Mouse (Mus musculus) heart, postnatal 0 days (tissue): ENCODE data around the gene Bcl7c. TPM values are rescaled to one million over a fixed set of nuclear protein-coding genes. Genes with fewer than 3 reads are reported as not detected.

Source experiments
- ATAC-seq: fragments of 200-750 bp; cut with Nextera tagmentation; 2 replicates; pipeline ENCODE4 v1.8.0; 2017; ENCODE audit warnings: low read depth, moderate number of reproducible peaks, moderate library complexity; ENCODE audit not compliant: insufficient read depth
- DNase-seq: peaks from one replicate; pipeline ENCODE4 v3.0.0-alpha.2; 2016; ENCODE audit warnings: low spot score
- H3K27ac ChIP-seq: fragments of 300-500 bp; sonication (generic); 2 replicates; pipeline ENCODE4 v1.5.1; 2014; ENCODE audit warnings: low read depth, mild to moderate bottlenecking
- H3K27me3 ChIP-seq: fragments of 300-500 bp; sonication (generic); 2 replicates; pipeline ENCODE4 v1.6.1; 2014; ENCODE audit warnings: low read length, mixed read lengths; ENCODE audit not compliant: control insufficient read depth, insufficient read depth
- H3K36me3 ChIP-seq: fragments of 300-500 bp; sonication (generic); replicated peaks from 2 replicates; pipeline ENCODE4 v1.6.1; 2014; ENCODE audit warnings: low read length, mixed read lengths; ENCODE audit not compliant: control insufficient read depth, insufficient read depth
- H3K4me1 ChIP-seq: fragments of 300-500 bp; sonication (generic); 2 replicates; pipeline ENCODE4 v1.6.1; 2014; ENCODE audit warnings: antibody characterized with exemption; ENCODE audit not compliant: control insufficient read depth, insufficient read depth
- H3K4me2 ChIP-seq: fragments of 300-500 bp; sonication (generic); 2 replicates; pipeline ENCODE4 v1.6.1; 2014; ENCODE audit warnings: low read depth, mild to moderate bottlenecking, low read length, moderate library complexity
- H3K4me3 ChIP-seq: fragments of 300-500 bp; sonication (generic); 2 replicates; pipeline ENCODE4 v1.5.1; 2014; ENCODE audit warnings: low read depth, low read length
- H3K9ac ChIP-seq: fragments of 300-500 bp; sonication (generic); replicated peaks from 2 replicates; pipeline ENCODE4 v1.6.1; 2014; ENCODE audit warnings: low read depth, low read length, mixed read lengths
- H3K9me3 ChIP-seq: fragments of 300-500 bp; sonication (generic); replicated peaks from 2 replicates; pipeline ENCODE4 v1.6.1; 2016; ENCODE audit warnings: low read length; ENCODE audit not compliant: control insufficient read depth
- CTCF ChIP-seq: IDR thresholded peaks from 2 replicates; pipeline ENCODE4 v1.5.1; 2016; ENCODE audit warnings: antibody characterized with exemption, control low read depth, low read depth
- EP300 ChIP-seq: IDR thresholded peaks from 2 replicates; pipeline ENCODE4 v1.6.1; 2016; ENCODE audit warnings: antibody characterized with exemption, low read depth
- WGBS: fragments of 180-500 bp; shearing (Covaris S2); extraction: QIAGEN DNeasy Blood & Tissue Kit; methylation state at CpG from one replicate; pipeline ENCODE4 v1.1.7; 2014; 5-methylcytosine and 5-hydroxymethylcytosine counted together
- microRNA counts: library from miRNA; unstranded; fragments of <30 nt; microRNA quantifications from one replicate; lab custom pipeline; 2015
- microRNA-seq: library from miRNA; unstranded; fragments of <30 nt; microRNA quantifications from one replicate; pipeline ENCODE4, GENCODE M21; 2016
- polyA plus RNA-seq: library from polyadenylated mRNA; unstranded; fragments of >200 nt; fragmentation: Nextera tagmentation; extraction: Ambion mirVana; gene quantifications from 2 replicates; pipeline ENCODE4 v1.2.1, GENCODE M21; 2015
- total RNA-seq: library from RNA; depleted of rRNA; stranded (reverse); fragments of >200 nt; gene quantifications from 2 replicates; pipeline ENCODE4 v1.2.3, GENCODE M21; 2014; ENCODE audit warnings: low replicate concordance; rRNA removed

Gene Bcl7c
- total and polyA plus RNA-seq, 2 experiments from 2014 or later: 25.6 to 32.4 TPM

GRCm38 (mm10) chr7:127614091-127614490 is 94.6 kb downstream of the Bcl7c start:
- peak overlapping the region; percentile 94 for H3K4me3 ChIP-seq
- peak; percentile 5 for DNase-seq
- H3K27ac ChIP-seq: peak overlapping the region; percentile 96
- TF ChIP-seq EP300 (no peak), CTCF (no peak)
- H3K27me3 ChIP-seq: no peaks in the 10 kb centered on the region
- 19% methylated on average over 8 of the region's 8 CpGs for WGBS
- H3K9me3 ChIP-seq: no peaks in the 10 kb centered on the region
- no peak for ATAC-seq
- H3K4me1 ChIP-seq: peaks cover 9% of the 10 kb centered on the region
- peak overlapping the region; percentile 96 for H3K9ac ChIP-seq
- H3K36me3 ChIP-seq: peaks cover 40% of the 10 kb centered on the region
- H3K4me2 ChIP-seq: peak overlapping the region; percentile 95

- H3K36me3 ChIP-seq: peaks cover 41% of the 10 kb centered on the region
- peaks cover 9% of the 10 kb centered on the region for H3K4me1 ChIP-seq
- ATAC-seq: no peak
- H3K27ac ChIP-seq: peak overlapping the region; percentile 96; the same call in 1 of the 2 replicates
- peak overlapping the region; percentile 96; the same call in 1 of the 2 replicates for H3K9ac ChIP-seq
- no peak overlapping the region; the same call in 1 of the 2 replicates for H3K4me3 ChIP-seq
- H3K9me3 ChIP-seq: no peaks in the 10 kb centered on the region
- no peaks in the 10 kb centered on the region for H3K27me3 ChIP-seq
- TF ChIP-seq CTCF (no peak), EP300 (no peak)
- 54% methylated on average over 8 of the region's 8 CpGs for WGBS
- no peak for DNase-seq
- peak overlapping the region; percentile 95 for H3K4me2 ChIP-seq
Measured at GRCm38 (mm10) chr7:127613501-127613900, 95.2 kb downstream of the Bcl7c start.

- 97% methylated on average over 26 of the region's 26 CpGs for WGBS
- no peak for ATAC-seq
Measured at GRCm38 (mm10) chr7:127611561-127611960, 97.2 kb downstream of the Bcl7c start.

More at GRCm38 (mm10) chr7:127611561-127611960, 97.2 kb downstream of the Bcl7c start:
- TF ChIP-seq EP300: no peak
- TF ChIP-seq CTCF: no peak
- Histone ChIP-seq H3K4me1 (peaks cover 9% of the 10 kb centered on the region), H3K4me2 (no peak overlapping the region), H3K27me3 (no peaks in the 10 kb centered on the region), H3K4me3 (no peak overlapping the region), H3K27ac (no peak overlapping the region), H3K9me3 (no peaks in the 10 kb centered on the region), H3K36me3 (peaks cover 55% of the 10 kb centered on the region), H3K9ac (no peak overlapping the region)
- no peak for DNase-seq

MicroRNA genes within 50 kb of the gene (microRNA counts, 519-probe panel; counts per million panel counts)
- microRNA mmu-miR-762 (lab: Ali Mortazavi, UCI): 878 counts per million, percentile 8 among the panel's probes with 10 or more counts

Small RNA genes lying within 50 kb of the gene (microRNA-seq; reads per million reads assigned to microRNA genes)
- not detected for gene Mir762

Other genes starting within 250 kb of the Bcl7c start
- gene Prr14, start 249.3 kb downstream of the Bcl7c start, total RNA-seq: 33.7 and 35.4 TPM in 2 replicates
- 22.3 and 24.7 TPM in 2 replicates for gene Prr14, start 249.3 kb downstream of the Bcl7c start, polyA plus RNA-seq
- gene Fbrs, start 229.7 kb downstream of the Bcl7c start, total RNA-seq: 19.1 and 31.1 TPM in 2 replicates
- gene Fbrs, start 229.7 kb downstream of the Bcl7c start, polyA plus RNA-seq: 5.4 and 5.9 TPM in 2 replicates
- gene Srcap, start 196.9 kb downstream of the Bcl7c start, total RNA-seq: 21.8 and 29.3 TPM in 2 replicates
- gene Srcap, start 196.9 kb downstream of the Bcl7c start, polyA plus RNA-seq: 15.0 and 16.1 TPM in 2 replicates
- 12.5 and 17.4 TPM in 2 replicates for gene Gm42715, start 189.3 kb downstream of the Bcl7c start, total RNA-seq
- 4.8 and 5.0 TPM in 2 replicates for gene Gm42715, start 189.3 kb downstream of the Bcl7c start, polyA plus RNA-seq
- gene Tmem265, start 147.5 kb downstream of the Bcl7c start, total RNA-seq: not detected in 2 replicates
- gene Tmem265, start 147.5 kb downstream of the Bcl7c start, polyA plus RNA-seq: 2.6 and 3.3 TPM in 2 replicates
- gene Phkg2, start 135.6 kb downstream of the Bcl7c start, total RNA-seq: 27.3 and 44.1 TPM in 2 replicates
- gene Phkg2, start 135.6 kb downstream of the Bcl7c start, polyA plus RNA-seq: 22.2 and 23.1 TPM in 2 replicates
- gene Ccdc189, start 120.3 kb downstream of the Bcl7c start, total RNA-seq: 9.9 and 15.0 TPM in 2 replicates
- 16.0 and 17.6 TPM in 2 replicates for gene Ccdc189, start 120.3 kb downstream of the Bcl7c start, polyA plus RNA-seq
- 20.7 and 26.6 TPM in 2 replicates for gene Rnf40, start 120.2 kb downstream of the Bcl7c start, total RNA-seq
- gene Rnf40, start 120.2 kb downstream of the Bcl7c start, polyA plus RNA-seq: 21.3 and 23.1 TPM in 2 replicates
- gene Zfp629, start 93.1 kb downstream of the Bcl7c start, total RNA-seq: 16.8 and 22.0 TPM in 2 replicates
- gene Zfp629, start 93.1 kb downstream of the Bcl7c start, polyA plus RNA-seq: 6.9 and 11.3 TPM in 2 replicates
- gene Ctf1, start 3.8 kb upstream of the Bcl7c start, total RNA-seq: 9.3 and 11.1 TPM in 2 replicates
- 2.6 and 3.1 TPM in 2 replicates for gene Ctf1, start 3.8 kb upstream of the Bcl7c start, polyA plus RNA-seq
- gene Ctf2, start 23.2 kb upstream of the Bcl7c start, total RNA-seq: not detected in 2 replicates
- not detected in 2 replicates for gene Ctf2, start 23.2 kb upstream of the Bcl7c start, polyA plus RNA-seq
- 8.9 and 21.6 TPM in 2 replicates for gene Fbxl19, start 35.6 kb upstream of the Bcl7c start, total RNA-seq
- 0.42 and 0.56 TPM in 2 replicates for gene Fbxl19, start 35.6 kb upstream of the Bcl7c start, polyA plus RNA-seq
- 31.8 and 38.9 TPM in 2 replicates for gene Orai3, start 60.9 kb upstream of the Bcl7c start, total RNA-seq
- gene Orai3, start 60.9 kb upstream of the Bcl7c start, polyA plus RNA-seq: 17.3 and 17.6 TPM in 2 replicates
- gene Setd1a, start 67.7 kb upstream of the Bcl7c start, total RNA-seq: 7.5 and 14.4 TPM in 2 replicates
- gene Setd1a, start 67.7 kb upstream of the Bcl7c start, polyA plus RNA-seq: 6.0 and 7.6 TPM in 2 replicates
- not detected in 2 replicates for gene Gm49388, start 76.7 kb upstream of the Bcl7c start, total RNA-seq
- not detected in 2 replicates for gene Gm49388, start 76.7 kb upstream of the Bcl7c start, polyA plus RNA-seq
- 36.1 and 47.4 TPM in 2 replicates for gene Hsd3b7, start 91.7 kb upstream of the Bcl7c start, total RNA-seq
- gene Hsd3b7, start 91.7 kb upstream of the Bcl7c start, polyA plus RNA-seq: 23.3 and 27.4 TPM in 2 replicates
- 4.5 and 14.5 TPM in 2 replicates for gene Stx4a, start 115.4 kb upstream of the Bcl7c start, total RNA-seq
- gene Stx4a, start 115.4 kb upstream of the Bcl7c start, polyA plus RNA-seq: 44.7 and 46.5 TPM in 2 replicates
- gene Stx1b, start 115.6 kb upstream of the Bcl7c start, total RNA-seq: 0.15 and 0.19 TPM in 2 replicates
- gene Stx1b, start 115.6 kb upstream of the Bcl7c start, polyA plus RNA-seq: 0.38 and 0.51 TPM in 2 replicates
- gene Zfp646, start 167.3 kb upstream of the Bcl7c start, total RNA-seq: 19.5 and 25.4 TPM in 2 replicates
- 2.7 and 3.0 TPM in 2 replicates for gene Zfp646, start 167.3 kb upstream of the Bcl7c start, polyA plus RNA-seq
- gene Zfp668, start 167.9 kb upstream of the Bcl7c start, total RNA-seq: 3.2 and 4.8 TPM in 2 replicates
- 6.1 and 7.1 TPM in 2 replicates for gene Zfp668, start 167.9 kb upstream of the Bcl7c start, polyA plus RNA-seq
- gene Prss53, start 182.0 kb upstream of the Bcl7c start, total RNA-seq: 0.12 TPM in 1 of 2 replicates, not detected in the other
- 0.26 and 0.66 TPM in 2 replicates for gene Prss53, start 182.0 kb upstream of the Bcl7c start, polyA plus RNA-seq
- gene Gm21974, start 186.5 kb upstream of the Bcl7c start, total RNA-seq: 1.1 TPM in 1 of 2 replicates, not detected in the other
- not detected in 2 replicates for gene Gm21974, start 186.5 kb upstream of the Bcl7c start, polyA plus RNA-seq
- gene Vkorc1, start 186.7 kb upstream of the Bcl7c start, total RNA-seq: 36.8 and 59.1 TPM in 2 replicates
- gene Vkorc1, start 186.7 kb upstream of the Bcl7c start, polyA plus RNA-seq: 70.4 and 85.8 TPM in 2 replicates
- gene Bckdk, start 195.1 kb upstream of the Bcl7c start, total RNA-seq: 117 and 196 TPM in 2 replicates
- 128 and 131 TPM in 2 replicates for gene Bckdk, start 195.1 kb upstream of the Bcl7c start, polyA plus RNA-seq
- gene Kat8, start 203.6 kb upstream of the Bcl7c start, total RNA-seq: 14.4 and 22.6 TPM in 2 replicates
- 17.0 and 20.4 TPM in 2 replicates for gene Kat8, start 203.6 kb upstream of the Bcl7c start, polyA plus RNA-seq
- 0.73 and 8.1 TPM in 2 replicates for gene Prss8, start 221.2 kb upstream of the Bcl7c start, total RNA-seq
- 0.18 and 0.34 TPM in 2 replicates for gene Prss8, start 221.2 kb upstream of the Bcl7c start, polyA plus RNA-seq
- gene Prss36, start 237.8 kb upstream of the Bcl7c start, total RNA-seq: 14.2 and 17.5 TPM in 2 replicates
- 10.1 and 10.2 TPM in 2 replicates for gene Prss36, start 237.8 kb upstream of the Bcl7c start, polyA plus RNA-seq